Mouse (Mus musculus) midbrain, embryonic 13.5 days (tissue): Measurements from ENCODE around the gene Syn3. TPM values are rescaled to one million over a fixed set of nuclear protein-coding genes. Genes with fewer than 3 reads are reported as not detected.

Experiments
- ATAC-seq: fragments of 200-750 bp; cut with Nextera tagmentation; 2 replicates; pipeline ENCODE4 v1.8.0; 2017; ENCODE audit warnings: mild to moderate bottlenecking, moderate TSS enrichment, moderate library complexity
- H3K27ac ChIP-seq: fragments of 300-500 bp; sonication (generic); 2 replicates; pipeline ENCODE4 v1.5.1; 2015; ENCODE audit warnings: inconsistent platforms, mild to moderate bottlenecking, moderate library complexity
- H3K27me3 ChIP-seq: fragments of 300-500 bp; sonication (generic); 2 replicates; pipeline ENCODE4 v1.6.1; 2015; ENCODE audit warnings: mild to moderate bottlenecking, inconsistent platforms
- H3K36me3 ChIP-seq: fragments of 300-500 bp; sonication (generic); 2 replicates; pipeline ENCODE4 v1.6.1; 2015; ENCODE audit warnings: mild to moderate bottlenecking, inconsistent platforms
- H3K4me1 ChIP-seq: fragments of 300-500 bp; sonication (generic); replicated peaks from 2 replicates; pipeline ENCODE4 v1.6.1; 2015; ENCODE audit warnings: inconsistent platforms
- H3K4me2 ChIP-seq: fragments of 300-500 bp; sonication (generic); replicated peaks from 2 replicates; pipeline ENCODE4 v1.6.1; 2015; ENCODE audit warnings: moderate library complexity, mild to moderate bottlenecking, inconsistent platforms
- H3K4me3 ChIP-seq: fragments of 300-500 bp; sonication (generic); replicated peaks from 2 replicates; pipeline ENCODE4 v1.5.1; 2015; ENCODE audit warnings: mild to moderate bottlenecking, inconsistent platforms
- H3K9ac ChIP-seq: fragments of 300-500 bp; sonication (generic); replicated peaks from 2 replicates; pipeline ENCODE4 v1.6.1; 2015; ENCODE audit warnings: mild to moderate bottlenecking, inconsistent platforms
- H3K9me3 ChIP-seq: fragments of 300-500 bp; sonication (generic); 2 replicates; pipeline ENCODE4 v1.6.1; 2016; ENCODE audit warnings: mild to moderate bottlenecking, inconsistent platforms
- WGBS: fragments of 180-500 bp; shearing (Covaris S2); methylation state at CpG from one replicate; pipeline ENCODE4 v1.1.7; 2015; 5-methylcytosine and 5-hydroxymethylcytosine counted together
- polyA plus RNA-seq: library from polyadenylated mRNA; unstranded; fragments of >200 nt; fragmentation: Nextera tagmentation; extraction: Ambion mirVana; gene quantifications from 2 replicates; pipeline ENCODE4 v1.2.1, GENCODE M21; 2015

The Syn3 gene
- polyA plus RNA-seq, 1 experiment from 2014 or later: 13.8 TPM

DNA sequence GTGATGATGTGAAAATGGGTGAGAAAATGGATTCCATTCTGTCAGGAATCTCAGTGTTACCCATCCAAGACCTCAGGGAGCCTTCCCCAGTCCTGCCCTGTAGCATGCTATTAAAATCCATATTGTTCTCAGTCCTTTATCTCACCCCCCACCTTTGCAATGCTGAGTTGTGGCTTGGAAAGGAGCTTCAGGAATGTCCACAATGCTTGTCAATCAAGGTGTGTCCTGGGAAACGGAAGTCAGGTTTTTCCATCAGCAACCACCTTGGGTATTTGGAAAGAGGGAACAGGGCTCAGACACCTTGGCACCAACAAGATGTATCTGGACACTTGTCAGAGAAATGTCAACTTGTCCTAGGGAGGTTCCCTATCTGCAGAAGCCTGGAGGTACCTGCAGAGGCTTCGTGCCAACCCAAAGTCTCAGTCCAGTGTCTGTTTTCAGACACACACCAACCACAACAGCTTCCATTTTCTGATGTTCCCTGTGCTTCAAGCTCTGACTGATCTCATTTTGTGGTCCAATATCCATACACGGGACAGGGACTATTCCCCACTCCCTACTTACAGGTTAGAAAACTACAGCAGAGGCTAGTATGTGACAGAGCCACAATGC lies 302.2 kb downstream of the Syn3 start:
- no peak for ATAC-seq

DNA sequence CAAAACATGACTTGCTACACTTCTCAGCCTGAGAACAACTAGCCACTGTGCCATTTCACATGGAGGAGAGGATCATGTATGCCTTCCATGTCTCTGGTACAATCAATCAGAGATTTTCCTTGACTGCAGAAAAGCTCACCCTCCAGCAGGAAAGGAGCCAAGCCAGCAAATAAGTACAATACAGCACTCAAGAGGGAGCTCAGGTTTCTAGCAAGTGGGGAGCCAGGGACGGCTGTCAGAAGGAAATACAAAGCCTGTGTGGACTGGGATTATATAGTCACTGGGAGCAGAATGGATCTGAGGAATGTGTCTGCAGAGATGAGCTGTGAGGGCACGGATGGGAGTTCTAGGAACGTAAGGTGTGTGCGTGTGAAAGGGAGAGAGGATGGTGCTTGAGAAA lies 304.0 kb downstream of the Syn3 start:
- ATAC-seq: no peak
- H3K9me3 ChIP-seq: no peaks in the 10 kb centered on the region
- H3K27ac ChIP-seq: 0 out of 2 replicates have a peak overlapping the region, but pooled peaks have one; percentile 5
- H3K36me3 ChIP-seq: no peaks in the 10 kb centered on the region
- no peak overlapping the region for H3K4me2 ChIP-seq
- H3K9ac ChIP-seq: no peak overlapping the region
- no peak overlapping the region for H3K4me3 ChIP-seq
- H3K4me1 ChIP-seq: 0 out of 2 replicates have a peak, but pooled peaks cover 4% of the 10 kb centered on the region
- WGBS: 65% methylated on average over 4 of the region's 4 CpGs
- H3K27me3 ChIP-seq: no peaks in the 10 kb centered on the region

More for the DNA sequence above, 302.2 kb downstream of the Syn3 start:
- no peaks in the 10 kb centered on the region for H3K36me3 ChIP-seq
- no peak overlapping the region for H3K27ac ChIP-seq
- no peak overlapping the region for H3K4me3 ChIP-seq
- H3K27me3 ChIP-seq: no peaks in the 10 kb centered on the region
- H3K4me1 ChIP-seq: 0 out of 2 replicates have a peak, but pooled peaks cover 4% of the 10 kb centered on the region
- no peak overlapping the region for H3K9ac ChIP-seq
- 87% methylated on average over 3 of the region's 3 CpGs for WGBS
- no peaks in the 10 kb centered on the region for H3K9me3 ChIP-seq
- no peak overlapping the region for H3K4me2 ChIP-seq

DNA sequence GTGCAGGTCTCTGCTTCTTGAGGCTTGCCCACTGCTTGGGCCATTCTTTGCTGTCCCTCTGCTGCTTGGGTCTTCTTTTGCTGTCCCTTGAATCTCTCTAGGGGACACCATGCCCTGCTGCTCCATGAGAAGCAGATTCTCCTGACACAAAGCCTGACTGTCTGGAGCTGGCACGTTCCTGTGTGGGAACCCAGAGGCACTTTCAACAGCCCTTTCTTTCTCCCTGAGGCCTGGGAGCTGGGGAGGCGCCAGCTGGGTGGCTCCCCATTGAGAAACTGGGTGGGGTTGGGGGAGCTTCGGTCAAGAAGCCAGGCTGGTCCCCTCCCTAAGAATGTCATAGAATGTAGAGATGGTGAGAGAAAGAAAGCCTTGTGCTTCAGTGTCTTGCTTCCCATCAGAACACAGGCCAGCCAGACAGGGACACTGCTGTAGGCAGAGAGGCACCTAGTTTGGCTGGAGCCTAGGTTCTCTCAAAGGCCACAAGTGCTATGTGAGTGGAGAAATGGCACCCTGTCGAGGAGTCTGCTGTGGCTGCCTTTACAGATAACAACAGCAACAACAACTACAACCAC lies 304.7 kb downstream of the Syn3 start:
- Histone ChIP-seq H3K36me3 (no peaks in the 10 kb centered on the region), H3K4me3 (no peak overlapping the region), H3K4me2 (no peak overlapping the region), H3K9ac (no peak overlapping the region), H3K27ac (no peak overlapping the region), H3K4me1 (0 out of 2 replicates have a peak, but pooled peaks cover 4% of the 10 kb centered on the region), H3K27me3 (no peaks in the 10 kb centered on the region), H3K9me3 (no peaks in the 10 kb centered on the region)
- 46% methylated on average over 4 of the region's 4 CpGs for WGBS
- ATAC-seq: no peak

DNA sequence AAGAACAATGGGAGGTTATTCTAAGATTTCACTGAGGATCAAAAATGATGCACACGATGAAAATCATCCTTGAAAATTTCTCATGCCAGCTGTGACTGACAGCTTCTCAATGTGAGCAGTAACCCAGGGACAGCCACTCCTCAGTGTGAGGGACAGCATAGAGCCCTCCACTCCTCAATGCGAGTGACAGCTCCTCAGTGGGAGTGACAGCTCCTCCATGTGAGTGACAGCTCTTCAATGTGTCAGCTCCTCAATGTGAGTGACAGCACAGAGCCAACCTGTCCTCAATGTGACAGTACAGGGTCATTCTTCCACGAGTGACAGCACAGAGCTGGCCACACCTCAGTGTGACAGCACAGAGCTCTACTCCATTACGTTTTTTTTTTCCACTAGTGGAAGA lies 310.1 kb downstream of the Syn3 start:
- H3K4me1 ChIP-seq: no peaks in the 10 kb centered on the region
- H3K4me2 ChIP-seq: no peak overlapping the region
- no peak overlapping the region for H3K4me3 ChIP-seq
- no peak overlapping the region for H3K27ac ChIP-seq
- no peaks in the 10 kb centered on the region for H3K36me3 ChIP-seq
- WGBS: 75% methylated on average over 4 of the region's 4 CpGs
- no peaks in the 10 kb centered on the region for H3K9me3 ChIP-seq
- no peaks in the 10 kb centered on the region for H3K27me3 ChIP-seq
- no peak for ATAC-seq
- H3K9ac ChIP-seq: no peak overlapping the region

DNA sequence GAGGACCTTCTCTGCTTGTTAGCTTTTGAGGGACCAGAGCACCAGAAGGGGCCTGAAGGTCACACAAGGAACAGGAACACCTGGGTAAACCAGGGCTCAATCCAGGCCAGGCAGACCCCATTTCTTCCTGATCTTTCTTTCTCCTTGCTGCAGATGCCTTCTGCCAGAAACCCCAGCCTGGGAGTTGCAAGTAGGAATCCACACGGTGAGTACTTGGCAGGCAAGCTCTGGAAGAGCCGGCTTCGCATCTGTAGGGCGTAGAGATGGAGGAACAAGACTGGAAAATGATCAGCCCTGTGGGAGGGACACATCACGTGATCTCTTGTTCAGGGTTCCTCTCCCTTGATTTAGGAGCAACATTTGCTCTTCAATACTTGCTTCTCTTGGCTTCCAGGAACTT lies 310.8 kb downstream of the Syn3 start:
- WGBS: 89% methylated on average over 5 of the region's 5 CpGs
- H3K9me3 ChIP-seq: no peaks in the 10 kb centered on the region
- no peak overlapping the region for H3K4me3 ChIP-seq
- no peaks in the 10 kb centered on the region for H3K36me3 ChIP-seq
- no peaks in the 10 kb centered on the region for H3K4me1 ChIP-seq
- H3K9ac ChIP-seq: no peak overlapping the region
- H3K27ac ChIP-seq: no peak overlapping the region
- no peak for ATAC-seq
- H3K4me2 ChIP-seq: no peak overlapping the region
- no peaks in the 10 kb centered on the region for H3K27me3 ChIP-seq

DNA sequence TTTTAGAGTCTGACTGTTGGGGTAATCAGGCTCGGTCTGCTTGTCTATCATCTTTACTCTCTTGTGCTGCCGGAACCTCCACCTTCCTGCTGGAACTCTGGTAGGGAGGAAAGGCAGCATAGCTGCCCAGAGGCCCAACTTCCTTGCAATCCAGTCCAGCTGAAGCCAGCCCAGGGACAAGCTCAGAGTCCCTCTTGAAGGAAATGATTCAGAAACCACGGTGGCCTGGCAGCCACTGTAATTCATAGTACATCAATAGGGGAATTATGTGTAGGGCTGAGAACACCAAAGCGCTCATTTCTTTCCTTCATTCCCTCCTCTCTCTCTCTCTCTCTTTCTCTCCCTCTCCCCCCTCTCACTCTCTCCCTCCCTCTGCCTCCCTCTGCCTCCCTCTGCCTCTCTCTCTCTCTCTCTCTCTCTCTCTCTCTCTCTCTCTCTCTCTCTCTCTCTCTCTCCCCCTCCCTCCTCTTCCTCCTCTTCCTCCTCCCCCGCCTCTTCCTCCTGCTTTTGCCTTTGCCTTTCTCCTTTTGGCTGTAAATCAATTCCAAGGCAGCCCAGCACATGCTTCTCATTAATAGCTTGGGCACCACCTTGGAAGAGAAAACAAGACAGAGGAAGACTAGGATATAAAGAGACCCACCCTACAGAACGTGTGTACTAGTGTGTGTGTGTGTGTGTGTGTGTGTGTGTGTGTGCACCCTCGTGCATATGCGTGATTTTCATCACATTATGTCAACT lies 315.4 kb downstream of the Syn3 start:
- H3K4me3 ChIP-seq: no peak overlapping the region
- no peak overlapping the region for H3K9ac ChIP-seq
- 83% methylated on average over 8 of the region's 8 CpGs for WGBS
- H3K9me3 ChIP-seq: no peaks in the 10 kb centered on the region
- no peak overlapping the region for H3K4me2 ChIP-seq
- no peak for ATAC-seq
- no peaks in the 10 kb centered on the region for H3K36me3 ChIP-seq
- H3K27ac ChIP-seq: no peak overlapping the region
- no peaks in the 10 kb centered on the region for H3K27me3 ChIP-seq
- H3K4me1 ChIP-seq: no peaks in the 10 kb centered on the region

DNA sequence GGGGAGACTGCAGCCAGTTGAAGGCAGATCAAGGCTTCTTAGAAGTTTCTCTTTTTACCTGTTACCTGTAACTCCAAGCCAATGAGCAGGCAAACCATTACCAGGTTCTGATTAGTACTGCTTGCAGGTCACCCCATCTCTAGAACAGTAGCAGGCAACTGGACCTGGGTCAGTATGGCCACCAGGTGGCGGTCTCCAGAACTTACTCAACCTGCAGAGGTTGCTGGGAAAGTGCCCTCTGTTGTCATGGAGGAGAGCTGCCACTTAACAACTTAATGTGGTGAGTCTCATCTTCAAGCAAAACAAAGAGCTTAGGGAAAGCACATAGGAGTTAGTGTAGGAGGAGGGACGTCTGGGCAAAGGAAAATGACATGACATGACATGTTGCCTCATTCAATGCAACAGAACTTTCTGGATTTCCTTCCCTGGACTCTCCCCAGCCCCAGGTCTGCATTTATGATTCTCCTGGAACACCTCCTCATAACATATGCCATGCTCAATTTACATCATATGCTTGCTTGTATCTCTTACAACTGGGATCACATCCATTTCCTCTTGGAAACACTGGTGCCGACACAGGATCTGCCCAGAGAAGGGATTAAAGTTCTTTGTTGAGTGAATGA lies 316.4 kb downstream of the Syn3 start:
- H3K36me3 ChIP-seq: no peaks in the 10 kb centered on the region
- H3K27me3 ChIP-seq: no peaks in the 10 kb centered on the region
- 46% methylated on average over 3 of the region's 3 CpGs for WGBS
- H3K27ac ChIP-seq: no peak overlapping the region
- no peak overlapping the region for H3K4me3 ChIP-seq
- H3K9ac ChIP-seq: no peak overlapping the region
- H3K4me2 ChIP-seq: no peak overlapping the region
- H3K9me3 ChIP-seq: no peaks in the 10 kb centered on the region
- ATAC-seq: no peak
- no peaks in the 10 kb centered on the region for H3K4me1 ChIP-seq

GRCm38 (mm10) chr10:86176411-86176810 lies 322.3 kb downstream of the Syn3 start:
- Histone ChIP-seq H3K9ac (no peak overlapping the region), H3K4me1 (no peaks in the 10 kb centered on the region), H3K36me3 (no peaks in the 10 kb centered on the region), H3K4me3 (no peak overlapping the region), H3K27me3 (no peaks in the 10 kb centered on the region), H3K9me3 (no peaks in the 10 kb centered on the region), H3K4me2 (no peak overlapping the region), H3K27ac (no peak overlapping the region)
- ATAC-seq: no peak
- WGBS: 86% methylated on average over 2 of the region's 2 CpGs

DNA sequence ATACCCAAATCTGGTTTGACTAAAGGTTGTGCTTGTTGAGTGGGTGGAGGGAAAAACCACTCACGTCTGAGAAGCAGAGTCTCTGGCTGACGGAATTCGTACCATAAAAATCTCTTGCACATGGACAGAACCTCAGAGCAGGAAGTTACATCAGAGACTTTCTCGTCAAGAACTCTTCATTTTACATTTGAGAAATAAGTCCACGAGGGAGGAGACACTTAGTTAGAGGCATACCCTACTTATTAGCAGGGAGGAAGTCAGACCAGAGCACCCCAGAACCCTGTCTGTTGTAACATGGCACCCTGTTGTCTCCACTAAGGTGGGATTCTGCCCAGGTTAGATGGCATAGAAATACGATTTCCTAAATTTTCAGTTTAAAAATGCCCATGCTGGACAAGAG lies 324.7 kb downstream of the Syn3 start:
- Histone ChIP-seq H3K4me2 (no peak overlapping the region), H3K4me3 (no peak overlapping the region), H3K9ac (no peak overlapping the region), H3K27me3 (no peaks in the 10 kb centered on the region), H3K9me3 (no peaks in the 10 kb centered on the region), H3K36me3 (no peaks in the 10 kb centered on the region), H3K4me1 (no peaks in the 10 kb centered on the region), H3K27ac (no peak overlapping the region)
- WGBS: 86% methylated on average over 6 of the region's 6 CpGs
- ATAC-seq: no peak

DNA sequence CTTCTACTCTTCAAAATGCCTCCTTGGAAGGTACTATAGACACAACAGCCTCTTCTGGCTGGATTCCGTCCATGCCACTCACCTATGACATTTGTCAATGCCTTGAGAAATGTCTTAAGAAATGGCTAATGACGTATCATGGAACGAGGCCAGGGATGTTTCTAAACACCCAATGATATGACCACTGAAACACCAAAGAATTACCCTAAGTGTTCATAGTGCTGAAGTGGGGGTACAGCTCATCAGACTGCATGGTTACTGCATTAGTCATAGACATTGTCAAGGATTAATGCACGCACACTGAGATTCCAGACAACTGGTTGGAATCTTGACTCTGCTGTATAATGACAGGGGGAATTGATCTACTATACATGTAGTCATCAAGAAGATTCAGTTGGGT lies 325.4 kb downstream of the Syn3 start:
- Histone ChIP-seq H3K4me3 (no peak overlapping the region), H3K27me3 (no peaks in the 10 kb centered on the region), H3K4me2 (no peak overlapping the region), H3K4me1 (no peaks in the 10 kb centered on the region), H3K27ac (no peak overlapping the region), H3K9me3 (no peaks in the 10 kb centered on the region), H3K36me3 (no peaks in the 10 kb centered on the region), H3K9ac (no peak overlapping the region)
- ATAC-seq: no peak
- WGBS: 93% methylated on average over 4 of the region's 4 CpGs

- no peak for ATAC-seq
- H3K27me3 ChIP-seq: no peaks in the 10 kb centered on the region
- 86% methylated on average over 1 of the region's 1 CpGs for WGBS
- H3K9ac ChIP-seq: no peak overlapping the region
- no peak overlapping the region for H3K4me2 ChIP-seq
- H3K27ac ChIP-seq: no peak overlapping the region
- no peak overlapping the region for H3K4me3 ChIP-seq
- peaks cover 6% of the 10 kb centered on the region for H3K4me1 ChIP-seq
- H3K9me3 ChIP-seq: no peaks in the 10 kb centered on the region
- no peaks in the 10 kb centered on the region for H3K36me3 ChIP-seq
Measured at GRCm38 (mm10) chr10:86171246-86171645, 327.4 kb downstream of the Syn3 start.

- Histone ChIP-seq H3K9me3 (no peaks in the 10 kb centered on the region), H3K27me3 (no peaks in the 10 kb centered on the region), H3K4me3 (no peak overlapping the region), H3K36me3 (no peaks in the 10 kb centered on the region), H3K27ac (no peak overlapping the region), H3K9ac (no peak overlapping the region), H3K4me2 (no peak overlapping the region), H3K4me1 (peaks cover 6% of the 10 kb centered on the region)
- ATAC-seq: no peak
- WGBS: 94% methylated on average over 2 of the region's 2 CpGs
Measured at GRCm38 (mm10) chr10:86168084-86168483, 330.6 kb downstream of the Syn3 start.
